Mouse (Mus musculus): ENCODE data around the gene Pth1r. TPM values are rescaled to one million over a fixed set of nuclear protein-coding genes. Genes with fewer than 3 reads are reported as not detected.

The Pth1r gene
- polyA plus RNA-seq, 1 experiment from 2014 or later: 38.7 TPM

DNA sequence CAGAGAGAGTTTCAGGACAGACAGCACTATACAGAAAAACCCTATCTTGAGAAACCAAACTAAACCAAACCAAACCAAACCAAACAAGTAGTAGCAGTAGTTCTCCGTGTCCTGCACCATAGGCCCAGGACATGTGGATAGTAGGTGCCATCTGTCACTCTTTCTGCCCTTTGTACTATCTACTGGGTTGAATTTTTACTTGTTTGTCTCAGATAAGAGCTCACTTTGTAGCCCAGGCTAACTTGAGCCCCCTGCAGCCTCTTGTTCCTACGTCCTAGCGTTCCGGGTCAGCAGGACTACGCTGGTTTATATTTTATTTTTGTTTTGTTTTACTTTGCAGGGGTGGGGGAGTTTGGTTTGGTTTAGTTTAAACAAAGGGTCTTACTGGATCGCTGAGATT, 43.0 kb downstream of the Pth1r start:
- H3K4me3 ChIP-seq: no peak overlapping the region
- DNase-seq (ENCODE audit: low spot score): no peak
- no peaks in the 10 kb centered on the region for H3K27me3 ChIP-seq (ENCODE audit: insufficient read depth, poor library complexity, severe bottlenecking)
- H3K4me1 ChIP-seq (replicated peaks): 0 out of 2 replicates have a peak, but pooled peaks cover 4% of the 10 kb centered on the region
- H3K36me3 ChIP-seq: peaks cover 57% of the 10 kb centered on the region
- H3K27ac ChIP-seq: no peak overlapping the region
- WGBS: 92% methylated on average over 6 of the region's 6 CpGs
- no peaks in the 10 kb centered on the region for H3K9me3 ChIP-seq

DNA sequence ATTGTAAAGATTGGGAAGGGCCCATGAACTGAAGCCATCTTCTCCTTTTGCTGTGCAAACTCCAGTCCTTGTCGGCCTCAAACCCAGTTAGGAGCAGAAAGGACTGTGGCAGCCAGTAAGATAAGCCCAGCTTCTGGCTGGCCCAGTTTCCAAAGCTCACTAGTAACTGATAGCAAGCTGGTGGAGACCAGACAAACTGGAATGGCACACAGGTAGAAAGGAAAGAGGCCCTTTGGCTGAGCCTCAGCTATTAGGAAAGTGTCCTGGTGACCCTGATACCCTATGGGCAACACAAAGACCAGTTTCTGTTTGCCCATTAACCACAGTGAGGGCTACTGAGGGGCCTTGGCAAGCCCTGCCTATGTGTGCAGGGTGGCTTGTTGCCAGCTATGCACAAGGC, 44.1 kb downstream of the Pth1r start:
- H3K27ac ChIP-seq: no peak overlapping the region
- no peak for DNase-seq (ENCODE audit: low spot score)
- 86% methylated on average over 1 of the region's 1 CpGs for WGBS
- H3K9me3 ChIP-seq: no peaks in the 10 kb centered on the region
- peaks cover 47% of the 10 kb centered on the region for H3K36me3 ChIP-seq
- no peak overlapping the region for H3K4me3 ChIP-seq
- no peaks in the 10 kb centered on the region for H3K4me1 ChIP-seq (replicated peaks)
- H3K27me3 ChIP-seq (ENCODE audit: insufficient read depth, poor library complexity, severe bottlenecking): no peaks in the 10 kb centered on the region

- Histone ChIP-seq H3K9me3 (no peaks in the 10 kb centered on the region), H3K36me3 (peaks cover 58% of the 10 kb centered on the region), H3K4me3 (no peak overlapping the region), H3K27me3 (ENCODE audit: insufficient read depth, poor library complexity, severe bottlenecking) (no peaks in the 10 kb centered on the region), H3K4me1 (replicated peaks) (no peaks in the 10 kb centered on the region), H3K27ac (no peak overlapping the region)
- 76% methylated on average over 11 of the region's 12 CpGs for WGBS
- DNase-seq (ENCODE audit: low spot score): no peak
Measured at GRCm38 (mm10) chr9:110701114-110702032, 45.6 kb downstream of the Pth1r start.

DNA sequence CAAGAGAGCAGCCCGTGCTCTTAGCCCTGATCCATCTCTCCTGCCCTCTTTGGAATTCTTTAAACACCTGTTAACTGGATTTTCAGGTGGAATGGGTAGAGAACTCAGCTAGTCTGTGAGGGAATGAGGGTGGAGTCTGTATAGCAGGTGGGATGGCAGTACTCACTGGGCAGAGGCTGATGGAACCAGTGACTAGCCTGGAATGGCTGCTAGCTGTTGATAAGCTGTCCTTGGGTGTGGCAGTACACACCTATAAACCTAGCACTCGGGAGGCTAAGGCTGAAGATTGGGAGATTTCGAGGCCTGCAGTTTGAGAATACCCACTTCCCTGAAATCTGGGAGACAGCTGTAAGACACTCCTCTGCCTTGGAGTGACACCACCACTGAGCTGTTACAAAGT, 47.4 kb downstream of the Pth1r start:
- H3K27ac ChIP-seq: no peak overlapping the region
- no peak overlapping the region for H3K4me3 ChIP-seq
- no peak for DNase-seq (ENCODE audit: low spot score)
- no peaks in the 10 kb centered on the region for H3K27me3 ChIP-seq (ENCODE audit: insufficient read depth, poor library complexity, severe bottlenecking)
- 91% methylated on average over 3 of the region's 3 CpGs for WGBS
- H3K36me3 ChIP-seq: peaks cover 72% of the 10 kb centered on the region
- no peaks in the 10 kb centered on the region for H3K9me3 ChIP-seq
- H3K4me1 ChIP-seq (replicated peaks): no peaks in the 10 kb centered on the region

DNA sequence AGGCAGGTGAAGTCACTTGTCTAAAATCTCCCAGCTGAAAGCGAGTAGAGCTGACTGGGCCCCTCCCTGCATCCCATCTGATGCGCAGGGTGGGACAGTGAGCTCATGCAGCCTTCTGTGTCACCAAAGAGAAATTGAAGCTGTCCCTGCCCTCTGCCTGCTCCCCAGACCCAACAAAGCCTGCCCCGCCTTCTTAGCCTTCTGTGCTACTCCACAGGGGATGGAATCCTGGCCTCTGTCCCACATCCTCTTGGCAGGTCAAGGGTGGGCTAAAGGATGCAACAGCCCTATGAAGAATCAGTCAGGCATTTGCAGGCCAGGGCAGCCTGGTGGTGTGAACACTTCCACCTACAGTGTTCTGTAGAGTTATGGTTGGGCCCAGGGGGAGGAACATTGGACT, 49.5 kb downstream of the Pth1r start:
- no peak for DNase-seq (ENCODE audit: low spot score)
- Histone ChIP-seq H3K36me3 (peaks cover 74% of the 10 kb centered on the region), H3K27me3 (ENCODE audit: insufficient read depth, poor library complexity, severe bottlenecking) (no peaks in the 10 kb centered on the region), H3K9me3 (no peaks in the 10 kb centered on the region), H3K4me1 (replicated peaks) (no peaks in the 10 kb centered on the region), H3K27ac (no peak overlapping the region), H3K4me3 (no peak overlapping the region)
- WGBS: 88% methylated on average over 3 of the region's 3 CpGs

DNA sequence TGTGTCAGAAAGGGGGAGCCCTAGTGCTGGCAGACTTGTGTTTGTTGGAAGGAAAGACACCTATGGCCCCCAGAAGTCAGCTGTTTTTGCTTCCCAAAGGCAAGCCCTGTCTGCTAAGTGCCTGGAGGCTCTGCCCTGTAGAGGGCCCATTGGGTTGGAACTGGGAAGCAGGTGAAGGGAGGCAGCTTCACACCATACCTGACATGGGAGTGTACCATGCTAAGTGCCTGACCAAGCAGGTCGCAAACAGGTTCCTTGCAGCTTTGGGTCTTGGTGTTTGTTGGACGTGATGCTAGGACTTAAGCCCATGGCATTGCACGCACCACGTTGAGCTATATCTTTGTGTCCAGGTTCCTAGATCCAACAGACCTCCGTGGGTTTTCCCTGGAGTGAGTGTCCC, 50.5 kb downstream of the Pth1r start:
- no peak overlapping the region for H3K27ac ChIP-seq
- H3K36me3 ChIP-seq: peaks cover 71% of the 10 kb centered on the region
- H3K4me1 ChIP-seq (replicated peaks): no peaks in the 10 kb centered on the region
- no peaks in the 10 kb centered on the region for H3K27me3 ChIP-seq (ENCODE audit: insufficient read depth, poor library complexity, severe bottlenecking)
- 93% methylated on average over 5 of the region's 5 CpGs for WGBS
- H3K4me3 ChIP-seq: no peak overlapping the region
- DNase-seq (ENCODE audit: low spot score): no peak
- H3K9me3 ChIP-seq: no peaks in the 10 kb centered on the region

DNA sequence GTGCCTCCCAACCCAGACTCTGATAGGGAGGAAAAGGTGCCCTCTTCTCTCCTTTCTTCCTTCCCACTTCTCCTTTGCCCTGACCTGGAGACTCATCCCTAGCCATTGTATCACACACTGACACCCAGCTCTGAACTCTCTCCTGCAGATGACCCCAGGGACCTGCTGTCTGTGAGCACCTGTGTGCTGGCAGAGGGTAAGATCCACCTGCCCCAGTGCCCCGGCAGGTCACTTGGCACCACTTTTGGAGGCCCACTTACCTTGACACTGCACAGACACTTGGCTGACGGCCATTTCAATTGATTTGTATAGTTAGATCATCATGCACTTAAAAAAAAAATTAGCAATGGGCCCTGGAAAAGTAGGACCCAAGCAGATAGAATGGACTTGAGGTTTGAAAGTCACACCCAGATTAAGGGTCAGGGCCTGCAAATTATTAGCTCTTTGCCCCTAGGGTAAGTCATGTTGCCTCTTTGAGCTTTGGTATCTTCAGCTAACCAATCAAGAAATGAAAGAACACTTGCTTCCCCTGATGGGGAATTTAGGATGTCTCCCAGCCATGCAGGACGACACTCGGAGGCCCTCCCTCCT, 51.7 kb downstream of the Pth1r start:
- DNase-seq (ENCODE audit: low spot score): no peak
- H3K27me3 ChIP-seq (ENCODE audit: insufficient read depth, poor library complexity, severe bottlenecking): no peaks in the 10 kb centered on the region
- H3K4me1 ChIP-seq (replicated peaks): no peaks in the 10 kb centered on the region
- H3K36me3 ChIP-seq: peaks cover 59% of the 10 kb centered on the region
- no peaks in the 10 kb centered on the region for H3K9me3 ChIP-seq
- no peak overlapping the region for H3K4me3 ChIP-seq
- 90% methylated on average over 4 of the region's 4 CpGs for WGBS
- H3K27ac ChIP-seq: no peak overlapping the region

GRCm38 (mm10) chr9:110689261-110689779, 57.6 kb downstream of the Pth1r start:
- Histone ChIP-seq H3K27me3 (ENCODE audit: insufficient read depth, poor library complexity, severe bottlenecking) (no peaks in the 10 kb centered on the region), H3K4me3 (no peak overlapping the region), H3K36me3 (peaks cover 19% of the 10 kb centered on the region), H3K27ac (no peak overlapping the region), H3K9me3 (no peaks in the 10 kb centered on the region), H3K4me1 (replicated peaks) (peaks cover 32% of the 10 kb centered on the region)
- DNase-seq (ENCODE audit: low spot score): no peak
- 89% methylated on average over 8 of the region's 8 CpGs for WGBS

GRCm38 (mm10) chr9:110687846-110688245, 59.1 kb downstream of the Pth1r start:
- DNase-seq (ENCODE audit: low spot score): no peak
- 94% methylated on average over 2 of the region's 2 CpGs for WGBS
- Histone ChIP-seq H3K4me3 (no peak overlapping the region), H3K27me3 (ENCODE audit: insufficient read depth, poor library complexity, severe bottlenecking) (no peaks in the 10 kb centered on the region), H3K4me1 (replicated peaks) (peaks cover 44% of the 10 kb centered on the region), H3K9me3 (no peaks in the 10 kb centered on the region), H3K36me3 (peaks cover 5% of the 10 kb centered on the region), H3K27ac (no peak overlapping the region)

DNA sequence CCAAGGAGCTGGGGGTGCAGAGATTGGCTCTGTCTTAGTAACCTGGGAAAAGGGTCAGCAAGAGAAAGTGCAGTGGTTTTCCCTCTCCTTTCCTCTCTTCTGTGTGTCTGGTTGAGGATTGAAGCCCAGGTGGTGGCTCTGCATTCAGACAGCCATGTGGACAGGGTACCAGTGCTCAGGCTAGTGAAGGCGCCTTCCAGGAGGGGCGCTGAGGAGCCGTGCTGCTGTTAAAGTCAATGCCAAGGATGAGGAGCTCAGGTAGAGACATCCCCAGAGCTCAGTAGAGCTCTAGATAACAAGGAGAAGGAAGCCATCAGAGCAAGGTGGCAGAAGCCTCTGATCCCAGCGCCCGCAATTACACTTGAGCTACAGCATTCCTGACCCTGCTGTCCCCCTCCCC, 59.9 kb downstream of the Pth1r start:
- Histone ChIP-seq H3K27ac (no peak overlapping the region), H3K36me3 (no peaks in the 10 kb centered on the region), H3K9me3 (no peaks in the 10 kb centered on the region), H3K27me3 (ENCODE audit: insufficient read depth, poor library complexity, severe bottlenecking) (no peaks in the 10 kb centered on the region), H3K4me3 (no peak overlapping the region), H3K4me1 (replicated peaks) (peaks cover 50% of the 10 kb centered on the region)
- no peak for DNase-seq (ENCODE audit: low spot score)
- 63% methylated on average over 5 of the region's 5 CpGs for whole genome bisulfite sequencing

DNA sequence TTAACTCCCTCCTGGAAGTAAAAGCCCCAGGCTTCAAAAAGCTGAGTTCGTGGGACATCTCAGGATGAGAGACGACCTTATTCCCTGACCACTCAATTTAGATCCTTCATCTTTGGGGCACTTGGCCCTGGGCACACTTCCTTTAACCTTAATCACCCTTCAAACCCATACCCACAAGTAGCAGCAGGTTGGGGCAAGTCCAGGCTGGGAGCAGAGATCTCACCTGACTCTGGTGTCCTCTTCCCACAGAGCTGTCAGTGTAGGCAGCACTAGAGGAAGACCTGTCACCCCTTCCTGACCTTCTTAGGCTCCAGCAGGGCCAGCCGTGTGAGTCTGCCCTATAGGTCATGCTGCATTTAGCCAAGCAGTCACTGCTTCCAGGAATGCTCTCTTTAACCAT, 60.5 kb downstream of the Pth1r start:
- Histone ChIP-seq H3K36me3 (no peaks in the 10 kb centered on the region), H3K27me3 (ENCODE audit: insufficient read depth, poor library complexity, severe bottlenecking) (no peaks in the 10 kb centered on the region), H3K4me3 (no peak overlapping the region), H3K9me3 (no peaks in the 10 kb centered on the region), H3K27ac (no peak overlapping the region), H3K4me1 (replicated peaks) (peaks cover 56% of the 10 kb centered on the region)
- WGBS: 45% methylated on average over 3 of the region's 3 CpGs
- no peak for DNase-seq (ENCODE audit: low spot score)

DNA sequence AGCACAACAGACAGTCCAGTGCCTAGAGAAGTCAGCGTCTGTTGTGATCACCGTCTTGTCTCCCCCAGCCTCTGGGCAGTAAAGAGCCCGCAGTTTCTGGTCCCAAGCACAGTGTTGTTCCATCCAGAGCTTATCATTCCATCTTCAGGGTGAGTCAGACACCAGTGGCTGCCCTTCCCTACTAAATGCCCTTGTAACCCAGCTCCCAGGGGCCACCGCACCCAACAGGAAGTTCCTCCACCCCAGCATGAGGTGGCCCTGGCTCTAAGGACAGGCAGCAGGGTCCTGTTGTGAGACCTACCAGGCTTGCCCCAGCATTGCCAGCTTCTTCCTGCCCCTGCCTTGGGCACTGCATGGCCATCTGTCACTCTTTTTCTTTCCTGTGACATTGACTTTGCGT, 61.4 kb downstream of the Pth1r start:
- DNase-seq (ENCODE audit: low spot score): no peak
- H3K36me3 ChIP-seq: 0 out of 2 replicates have a peak, but pooled peaks cover 3% of the 10 kb centered on the region
- peaks cover 62% of the 10 kb centered on the region for H3K4me1 ChIP-seq (replicated peaks)
- H3K9me3 ChIP-seq: no peaks in the 10 kb centered on the region
- H3K4me3 ChIP-seq: no peak overlapping the region
- 85% methylated on average over 5 of the region's 5 CpGs for WGBS
- H3K27me3 ChIP-seq (ENCODE audit: insufficient read depth, poor library complexity, severe bottlenecking): no peaks in the 10 kb centered on the region
- peak overlapping the region; percentile 64 for H3K27ac ChIP-seq

DNA sequence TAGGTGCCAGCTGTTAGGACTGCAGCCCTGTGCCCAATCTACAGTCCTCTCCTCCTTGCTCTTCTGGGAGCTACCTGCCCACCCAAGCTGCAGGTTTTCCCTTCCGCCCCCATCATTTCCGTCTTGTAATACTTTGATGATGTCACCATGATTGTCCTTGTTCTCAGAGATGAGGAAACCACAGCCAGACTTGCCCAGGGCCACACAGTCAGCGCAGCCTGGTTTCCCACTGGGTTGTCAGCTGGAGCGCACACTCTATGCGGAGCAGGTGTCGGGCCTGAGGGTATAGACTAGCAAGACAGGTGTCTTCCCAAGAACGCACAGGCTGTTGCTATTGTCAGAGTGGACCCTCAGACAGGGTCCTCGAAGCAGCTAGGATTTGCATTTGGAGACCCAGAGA, 61.8 kb downstream of the Pth1r start:
- H3K27ac ChIP-seq: peak overlapping the region; percentile 64
- no peaks in the 10 kb centered on the region for H3K27me3 ChIP-seq (ENCODE audit: insufficient read depth, poor library complexity, severe bottlenecking)
- H3K4me1 ChIP-seq (replicated peaks): peaks cover 62% of the 10 kb centered on the region
- H3K4me3 ChIP-seq: no peak overlapping the region
- 89% methylated on average over 8 of the region's 8 CpGs for WGBS
- H3K36me3 ChIP-seq: 0 out of 2 replicates have a peak, but pooled peaks cover 4% of the 10 kb centered on the region
- DNase-seq (ENCODE audit: low spot score): no peak
- H3K9me3 ChIP-seq: no peaks in the 10 kb centered on the region
